Mouse (Mus musculus) cerebellum, adult 2 months (tissue): ENCODE data around the gene Usf1.

Experiments
- CTCF ChIP-seq: fragments of 200-500 bp; IDR thresholded peaks from 2 replicates; pipeline ENCODE4 v1.5.1; 2011; ENCODE audit warnings: low read depth, mild to moderate bottlenecking, control low read depth, low read length, moderate library complexity, borderline replicate concordance; ENCODE audit not compliant: insufficient read depth
- POLR2A ChIP-seq: fragments of 200-500 bp; IDR thresholded peaks from 2 replicates; pipeline ENCODE4 v1.6.1; 2011; ENCODE audit warnings: low read length, control low read depth, borderline replicate concordance; ENCODE audit not compliant: insufficient read depth

DNA sequence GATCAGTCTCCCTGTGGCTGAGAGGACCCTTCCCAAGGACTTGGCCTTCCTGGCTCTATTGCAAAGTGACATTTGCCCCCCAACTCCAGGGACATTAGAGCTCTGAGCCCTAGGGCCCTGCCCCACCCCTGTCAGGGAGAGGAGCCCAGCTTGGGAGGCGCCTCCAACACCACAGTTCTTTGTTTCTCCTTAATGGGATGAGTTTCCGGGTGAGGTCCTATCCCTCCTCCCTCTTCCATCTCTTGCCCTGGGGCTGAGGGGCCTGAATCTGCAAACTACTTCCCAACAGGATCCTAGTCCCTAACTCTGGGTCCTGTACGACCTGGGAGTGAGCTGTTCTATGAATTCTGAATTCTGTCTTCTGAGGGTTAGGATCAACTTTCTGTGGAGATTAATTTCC, 38.2 kb upstream of the Usf1 start:
- TF ChIP-seq CTCF (no peak), POLR2A (no peak)
